Mouse (Mus musculus) kidney, embryonic 16.5 days (tissue): ENCODE measurements at regions not wholly inside any gene's neighbourhood (a gene's known extent, or its start where the extent isn't known, plus 50 kb on each side); places are given as distances from the start of the nearest gene placed in this dataset.

Source experiments
- ATAC-seq: fragments of 200-750 bp; cut with Nextera tagmentation; 2 replicates; pipeline ENCODE4 v1.8.0; 2017; ENCODE audit warnings: moderate TSS enrichment; ENCODE audit not compliant: low FRiP score, low TSS enrichment
- H3K27ac ChIP-seq: fragments of 300-500 bp; sonication (generic); 2 replicates; pipeline ENCODE4 v1.5.1; 2014; ENCODE audit warnings: low read length
- H3K27me3 ChIP-seq: fragments of 300-500 bp; sonication (generic); 2 replicates; pipeline ENCODE4 v1.6.1; 2014; ENCODE audit warnings: low read length, control low read depth, mixed read lengths; ENCODE audit not compliant: insufficient read depth
- H3K36me3 ChIP-seq: fragments of 300-500 bp; sonication (generic); 2 replicates; pipeline ENCODE4 v1.6.1; 2014; ENCODE audit warnings: low read length, control low read depth, mixed read lengths; ENCODE audit not compliant: insufficient read depth
- H3K4me1 ChIP-seq: fragments of 300-500 bp; sonication (generic); 2 replicates; pipeline ENCODE4 v1.6.1; 2014; ENCODE audit warnings: low read length, control low read depth, mixed read lengths; ENCODE audit not compliant: insufficient read depth
- H3K4me2 ChIP-seq: fragments of 300-500 bp; sonication (generic); replicated peaks from 2 replicates; pipeline ENCODE4 v1.6.1; 2014; ENCODE audit warnings: low read depth, low read length
- H3K4me3 ChIP-seq: fragments of 300-500 bp; sonication (generic); 2 replicates; pipeline ENCODE4 v1.5.1; 2014; ENCODE audit warnings: mild to moderate bottlenecking, low read length
- H3K9ac ChIP-seq: fragments of 300-500 bp; sonication (generic); replicated peaks from 2 replicates; pipeline ENCODE4 v1.6.1; 2014; ENCODE audit warnings: low read length
- H3K9me3 ChIP-seq: fragments of 300-500 bp; sonication (generic); 2 replicates; pipeline ENCODE4 v1.6.1; 2016; ENCODE audit warnings: low read length, control low read depth
- WGBS: fragments of 180-500 bp; shearing (Covaris S2); extraction: QIAGEN DNeasy Blood & Tissue Kit; methylation state at CpG from one replicate; pipeline ENCODE4 v1.1.7; 2014; 5-methylcytosine and 5-hydroxymethylcytosine counted together

DNA sequence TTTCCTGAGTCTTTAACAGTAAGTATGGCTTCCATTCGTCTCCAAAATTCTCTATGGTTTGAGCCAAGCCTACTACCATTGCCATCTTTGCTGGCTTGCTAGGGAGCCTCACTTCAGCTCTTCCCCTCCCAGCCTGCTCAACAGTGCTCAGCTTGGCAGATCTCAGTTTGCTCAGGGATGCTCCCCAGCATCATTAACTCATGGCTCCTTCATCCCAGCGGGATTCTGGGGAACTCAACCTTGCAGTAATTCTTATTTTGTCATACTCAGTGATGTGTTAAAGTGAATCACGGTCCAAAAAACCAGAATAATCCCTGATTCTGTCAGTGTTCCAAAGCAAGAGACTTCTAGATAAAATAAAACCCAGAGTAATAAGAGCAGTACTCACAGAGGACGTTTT, 346.6 kb upstream of the 5930422O12Rik start:
- Histone ChIP-seq H3K9ac (no peak overlapping the region), H3K36me3 (no peaks in the 10 kb centered on the region), H3K27ac (no peak overlapping the region), H3K27me3 (no peaks in the 10 kb centered on the region), H3K4me2 (no peak overlapping the region), H3K4me1 (no peaks in the 10 kb centered on the region), H3K4me3 (no peak overlapping the region), H3K9me3 (no peaks in the 10 kb centered on the region)
- ATAC-seq: no peak
- 72% methylated on average over 4 of the region's 4 CpGs for WGBS

DNA sequence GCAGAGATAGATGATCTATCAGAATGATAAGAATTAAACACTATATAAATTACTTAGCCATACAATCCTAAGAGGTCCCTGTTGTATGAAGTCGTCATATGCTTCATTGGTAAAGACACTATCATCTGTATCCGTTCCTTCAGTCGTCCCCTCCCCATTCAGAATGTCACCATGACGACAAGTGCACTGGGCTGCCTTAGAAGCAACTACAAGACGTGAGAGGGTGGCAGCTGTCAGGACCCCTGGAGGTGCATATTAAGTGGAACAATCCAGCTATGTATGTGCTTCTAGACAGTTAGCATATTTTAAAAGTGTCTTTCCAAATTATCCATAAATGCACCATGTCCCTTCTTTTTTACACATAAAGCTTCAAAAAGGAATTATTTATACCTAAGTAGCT, 343.0 kb upstream of the 5930422O12Rik start:
- no peak for ATAC-seq
- Histone ChIP-seq H3K9ac (no peak overlapping the region), H3K27ac (no peak overlapping the region), H3K36me3 (no peaks in the 10 kb centered on the region), H3K9me3 (no peaks in the 10 kb centered on the region), H3K27me3 (no peaks in the 10 kb centered on the region), H3K4me2 (no peak overlapping the region), H3K4me3 (no peak overlapping the region), H3K4me1 (no peaks in the 10 kb centered on the region)
- 66% methylated on average over 5 of the region's 5 CpGs for WGBS

DNA sequence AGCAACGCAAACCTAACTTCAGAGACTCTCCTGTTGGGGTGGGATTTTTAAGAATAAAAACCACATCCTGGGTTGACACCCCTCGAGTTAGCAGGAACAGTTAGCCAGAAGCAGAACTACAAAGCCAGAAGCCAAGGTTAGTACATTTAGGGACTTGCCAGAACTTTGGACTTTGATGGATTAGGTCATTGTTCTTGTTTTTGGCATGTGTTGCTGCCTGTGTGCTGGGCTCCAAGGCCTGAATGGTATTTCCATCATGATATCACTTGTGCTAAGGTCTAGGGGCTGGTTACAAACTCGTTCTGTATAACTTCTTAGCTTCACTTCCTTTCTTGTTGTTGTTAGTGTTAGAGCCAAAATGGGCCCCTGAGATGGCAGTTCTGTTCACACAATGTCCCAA, 338.8 kb upstream of the 5930422O12Rik start:
- H3K9ac ChIP-seq: no peak overlapping the region
- WGBS: 67% methylated on average over 3 of the region's 3 CpGs
- H3K4me1 ChIP-seq: no peaks in the 10 kb centered on the region
- no peak overlapping the region for H3K4me2 ChIP-seq
- H3K9me3 ChIP-seq: no peaks in the 10 kb centered on the region
- no peaks in the 10 kb centered on the region for H3K27me3 ChIP-seq
- ATAC-seq: no peak
- no peak overlapping the region for H3K4me3 ChIP-seq
- H3K36me3 ChIP-seq: no peaks in the 10 kb centered on the region
- H3K27ac ChIP-seq: no peak overlapping the region

DNA sequence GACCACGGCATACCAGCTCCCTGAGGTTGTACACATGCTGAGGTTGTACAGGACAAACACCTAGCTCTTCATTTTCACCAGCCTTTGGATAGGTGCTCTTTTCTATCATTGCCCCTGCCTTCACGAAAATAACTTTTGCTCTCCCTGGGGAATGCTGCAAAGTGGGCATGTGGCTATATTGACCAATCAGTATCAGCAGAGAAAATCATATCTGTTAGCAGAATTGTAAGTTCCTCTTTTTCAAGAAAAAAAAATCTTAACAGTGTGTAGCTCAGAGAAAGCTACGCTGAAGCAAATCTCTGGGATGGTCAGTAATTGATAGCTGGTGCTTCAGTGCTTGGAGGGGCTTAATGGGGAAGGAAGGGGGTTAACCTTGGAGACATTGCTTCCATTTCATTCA, 319.6 kb upstream of the 5930422O12Rik start:
- no peaks in the 10 kb centered on the region for H3K36me3 ChIP-seq
- H3K4me2 ChIP-seq: no peak overlapping the region
- no peak overlapping the region for H3K9ac ChIP-seq
- no peaks in the 10 kb centered on the region for H3K27me3 ChIP-seq
- no peaks in the 10 kb centered on the region for H3K9me3 ChIP-seq
- no peak overlapping the region for H3K4me3 ChIP-seq
- ATAC-seq: no peak
- no peak overlapping the region for H3K27ac ChIP-seq
- no peaks in the 10 kb centered on the region for H3K4me1 ChIP-seq
- WGBS: 82% methylated on average over 3 of the region's 3 CpGs

DNA sequence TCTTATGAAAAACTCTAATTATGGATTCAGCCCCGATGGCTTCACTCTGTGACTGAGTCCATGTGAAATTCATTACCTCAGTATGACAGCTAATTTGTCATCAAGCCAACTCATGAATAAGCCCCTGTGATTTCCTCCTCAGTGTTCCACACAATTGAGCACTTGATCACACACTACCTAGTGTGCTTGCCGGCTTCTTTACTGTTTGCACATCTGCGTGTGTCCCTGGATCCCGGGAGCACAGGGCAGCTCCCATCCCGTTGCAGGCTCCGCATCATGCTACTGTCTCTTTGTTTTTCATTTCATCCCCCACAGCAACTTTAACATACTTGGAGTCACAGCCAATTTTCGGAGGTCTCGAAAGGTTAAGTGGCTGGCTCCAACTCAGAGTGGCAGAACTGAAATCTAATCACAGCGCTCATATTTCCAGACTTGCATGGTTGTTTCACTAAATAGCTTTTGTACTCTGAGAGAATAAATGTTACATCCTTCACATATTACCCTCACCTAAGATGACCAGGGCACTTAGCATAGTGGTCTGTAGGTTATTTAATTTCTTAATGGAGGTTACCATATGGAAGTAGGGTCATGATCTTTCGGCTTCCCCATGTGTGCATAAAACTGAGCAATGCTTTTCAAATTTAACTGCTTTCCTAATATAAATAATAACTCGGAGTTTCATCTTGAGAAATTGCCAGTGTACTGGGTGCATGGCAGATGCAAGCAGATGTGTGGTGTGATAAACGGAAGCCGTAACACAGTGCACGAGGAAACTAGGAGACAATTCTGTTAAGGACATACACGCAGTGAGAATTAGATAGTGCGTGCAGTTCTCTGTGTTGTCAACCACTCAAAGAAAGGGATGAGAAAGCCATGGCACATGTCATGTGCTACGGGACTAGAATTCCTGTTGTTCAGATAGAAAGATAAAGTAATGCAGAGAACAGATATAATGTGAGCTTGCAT, 313.0 kb upstream of the 5930422O12Rik start:
- Histone ChIP-seq H3K36me3 (no peaks in the 10 kb centered on the region), H3K4me1 (0 out of 2 replicates have a peak, but pooled peaks cover 10% of the 10 kb centered on the region), H3K27ac (no peak overlapping the region), H3K9ac (no peak overlapping the region), H3K4me2 (no peak overlapping the region), H3K27me3 (no peaks in the 10 kb centered on the region), H3K9me3 (no peaks in the 10 kb centered on the region), H3K4me3 (no peak overlapping the region)
- WGBS: 40% methylated on average over 17 of the region's 17 CpGs
- ATAC-seq: peak; percentile 91

DNA sequence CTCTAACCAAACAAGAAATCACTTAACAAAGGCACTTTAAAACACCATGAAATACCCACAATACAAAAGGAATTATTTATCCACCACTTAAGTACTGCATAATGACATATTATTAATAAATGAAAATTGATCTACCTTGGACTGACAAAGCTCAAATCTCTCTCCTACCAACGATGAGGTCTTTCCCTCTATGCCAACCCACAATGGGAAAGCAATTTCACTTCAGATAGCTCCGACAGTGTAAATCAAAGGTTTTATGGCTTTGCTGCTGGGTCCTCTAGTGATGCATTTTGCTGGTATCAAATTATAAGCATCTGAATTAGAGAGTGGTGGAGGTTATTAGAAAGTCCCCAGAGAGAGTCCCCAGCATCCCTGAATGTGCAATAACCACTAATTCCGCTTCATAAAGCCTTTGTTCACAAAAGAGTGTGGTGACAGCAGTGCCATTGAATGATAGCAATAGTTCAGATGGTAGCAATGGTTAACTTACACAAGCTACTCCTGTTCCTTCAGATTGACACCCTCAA, 305.4 kb upstream of the 5930422O12Rik start:
- no peak for ATAC-seq
- Histone ChIP-seq H3K27me3 (no peaks in the 10 kb centered on the region), H3K4me2 (no peak overlapping the region), H3K4me3 (no peak overlapping the region), H3K4me1 (no peaks in the 10 kb centered on the region), H3K9ac (no peak overlapping the region), H3K36me3 (no peaks in the 10 kb centered on the region), H3K27ac (no peak overlapping the region), H3K9me3 (no peaks in the 10 kb centered on the region)
- 46% methylated on average over 3 of the region's 3 CpGs for WGBS

DNA sequence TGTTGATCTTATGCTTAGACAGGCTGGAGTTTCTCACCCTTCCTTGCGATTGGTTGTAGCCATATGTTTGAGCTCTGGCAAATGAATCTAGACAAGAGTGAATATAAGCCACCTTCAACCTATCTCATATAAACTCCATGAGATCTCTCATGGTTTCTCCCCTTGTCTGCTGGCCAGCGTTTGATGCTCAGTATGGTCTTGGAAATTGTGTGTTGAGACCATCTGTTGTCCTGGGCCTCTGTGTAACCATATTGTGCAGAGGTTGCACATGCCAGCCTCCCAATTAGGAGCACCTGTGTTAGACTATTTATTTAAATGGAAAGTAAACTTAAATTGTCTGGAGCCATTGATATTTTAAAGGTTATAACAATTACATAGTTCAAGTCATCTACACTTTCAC, 301.5 kb upstream of the 5930422O12Rik start:
- no peak for ATAC-seq
- H3K9ac ChIP-seq: no peak overlapping the region

DNA sequence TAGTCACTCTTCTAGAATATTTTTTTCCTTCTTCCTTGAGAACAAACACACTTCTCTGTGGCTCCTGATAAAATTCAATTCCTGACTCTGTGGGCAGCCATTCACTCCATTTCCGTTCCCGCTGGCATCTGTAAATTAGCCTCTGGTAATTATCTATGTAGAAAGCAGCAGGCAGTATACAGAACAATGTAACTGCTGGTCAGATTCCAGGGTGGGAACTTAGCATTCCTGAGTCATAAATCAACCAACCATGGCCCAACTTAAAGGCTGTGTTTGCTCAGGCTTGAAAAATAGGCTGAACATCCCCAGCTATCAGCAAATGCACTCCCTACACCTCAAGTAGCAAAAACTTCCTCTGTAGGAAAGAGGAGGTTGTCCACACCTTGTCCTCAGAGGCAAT, 289.6 kb upstream of the 5930422O12Rik start:
- 1% methylated on average over 2 of the region's 2 CpGs for WGBS
- H3K27ac ChIP-seq: peak overlapping the region; percentile 14; the same call in 1 of the 2 replicates
- no peaks in the 10 kb centered on the region for H3K27me3 ChIP-seq
- no peak overlapping the region for H3K9ac ChIP-seq
- H3K4me1 ChIP-seq: peaks cover 6% of the 10 kb centered on the region; the same call in 1 of the 2 replicates
- ATAC-seq: peak; percentile 93
- H3K36me3 ChIP-seq: no peaks in the 10 kb centered on the region
- H3K4me3 ChIP-seq: no peak overlapping the region
- peaks cover 5% of the 10 kb centered on the region; the same call in 1 of the 2 replicates for H3K9me3 ChIP-seq
- H3K4me2 ChIP-seq: no peak overlapping the region

More for the DNA sequence above, 301.5 kb upstream of the 5930422O12Rik start:
- Histone ChIP-seq H3K4me3 (no peak overlapping the region), H3K27ac (no peak overlapping the region), H3K27me3 (no peaks in the 10 kb centered on the region), H3K36me3 (no peaks in the 10 kb centered on the region), H3K9me3 (no peaks in the 10 kb centered on the region), H3K4me1 (no peaks in the 10 kb centered on the region), H3K4me2 (no peak overlapping the region)
- 80% methylated on average over 2 of the region's 2 CpGs for WGBS

DNA sequence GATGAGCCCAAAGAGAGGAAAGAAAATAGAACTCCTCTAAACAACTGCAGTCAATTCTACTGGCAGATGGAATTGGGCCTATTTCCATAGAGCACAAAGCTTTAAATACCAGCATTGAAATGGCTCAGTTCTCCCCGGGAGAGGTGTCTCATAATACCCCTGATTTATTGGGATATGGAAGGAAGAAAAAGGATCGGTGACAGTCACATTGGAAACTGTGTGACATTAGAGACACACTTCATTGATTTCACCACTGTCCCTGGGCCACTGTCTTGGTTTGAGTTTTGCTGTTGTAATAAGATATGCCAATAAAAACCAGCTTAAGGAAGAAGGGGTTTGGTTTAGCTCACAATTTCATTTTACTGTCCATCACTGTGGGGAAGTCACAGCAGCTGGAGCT, 288.7 kb upstream of the 5930422O12Rik start:
- H3K9me3 ChIP-seq: peaks cover 5% of the 10 kb centered on the region; the same call in 1 of the 2 replicates
- no peak overlapping the region for H3K4me3 ChIP-seq
- no peak overlapping the region for H3K9ac ChIP-seq
- H3K4me1 ChIP-seq: peaks cover 6% of the 10 kb centered on the region; the same call in 1 of the 2 replicates
- H3K27ac ChIP-seq: no peak overlapping the region
- H3K36me3 ChIP-seq: no peaks in the 10 kb centered on the region
- H3K27me3 ChIP-seq: no peaks in the 10 kb centered on the region
- H3K4me2 ChIP-seq: no peak overlapping the region
- WGBS: 31% methylated on average over 2 of the region's 2 CpGs
- ATAC-seq: peak; percentile 67; the same call in 1 of the 2 replicates

DNA sequence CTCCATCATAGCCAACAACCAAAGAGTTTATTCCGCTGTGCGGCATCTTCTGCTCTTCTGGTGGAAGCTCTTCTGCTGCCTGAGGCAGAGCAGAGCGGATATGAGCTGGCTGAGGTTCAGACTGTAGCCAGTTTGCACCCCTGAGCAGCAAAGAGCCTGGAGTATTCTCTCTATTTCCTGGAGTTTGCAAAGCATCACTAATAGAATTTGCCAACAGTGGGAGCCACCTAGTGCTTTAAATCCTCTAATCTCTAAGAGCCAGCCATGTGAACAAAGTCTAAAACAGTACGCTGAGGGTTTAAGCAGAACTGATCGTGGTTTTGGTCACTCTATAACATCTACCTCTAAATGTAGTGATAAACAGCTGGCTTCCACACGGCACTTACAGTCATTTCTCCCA, 250.9 kb upstream of the 5930422O12Rik start:
- Histone ChIP-seq H3K4me2 (no peak overlapping the region), H3K9me3 (no peaks in the 10 kb centered on the region; the same call in 1 of the 2 replicates), H3K27me3 (no peaks in the 10 kb centered on the region), H3K4me1 (no peaks in the 10 kb centered on the region), H3K4me3 (no peak overlapping the region), H3K36me3 (no peaks in the 10 kb centered on the region), H3K9ac (no peak overlapping the region), H3K27ac (no peak overlapping the region)
- no peak for ATAC-seq
- WGBS: 90% methylated on average over 6 of the region's 6 CpGs
